18 mouse cellular contexts compared by ENCODE assay signal in the genomic region with DNA sequence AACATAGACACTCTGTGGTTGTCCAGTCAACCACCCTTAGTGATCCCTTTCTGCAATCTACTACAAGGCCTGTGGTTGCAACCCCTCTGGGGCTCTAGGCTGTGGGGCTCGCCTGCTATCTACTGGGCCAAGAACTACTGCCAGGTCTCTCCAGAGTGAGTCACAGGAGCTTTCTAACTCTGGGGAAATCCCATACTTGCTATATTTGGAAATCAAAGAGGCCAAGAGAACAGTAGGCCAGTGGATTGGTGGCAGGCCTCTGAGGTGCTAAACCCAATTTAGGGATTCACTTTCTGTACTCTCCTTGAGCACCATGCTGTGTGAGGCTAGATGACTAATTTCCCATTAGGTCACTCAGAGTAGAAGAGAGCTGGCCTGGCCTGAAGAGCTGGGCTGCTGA. TPM values are rescaled to one million over a fixed set of nuclear protein-coding genes. Genes with fewer than 3 reads are reported as not detected.
DNase-seq lines count a peak whose midpoint lies in the region; ATAC-seq and TF ChIP-seq lines count a peak whose summit lies in the region.
"Had no signal": no experiment of that assay in that cellular context is flagged by ENCODE, and none has a peak within 500 bp of the region (broad histone marks: within the 10 kb centered on the region; RNA-seq: fewer than 3 reads in every experiment).

No protein-coding gene starts in this region.

- DNase-seq in gastrocnemius, adult 18-20 months (ENCODE audit: low spot score) = peak; percentile 62
- DNase-seq in gastrocnemius, postnatal 4 days (ENCODE audit: low spot score in 2 of 2) = no peak
- DNase-seq in CH12.LX (ENCODE audit: extremely low read depth) = peak; percentile 85
- peak; percentile 36 for DNase-seq in adrenal gland, postnatal 25 days
- DNase-seq in heart, postnatal 0 days (ENCODE audit: low spot score) = peak; percentile 37
- no peak for DNase-seq in kidney, adult 8-10 months
- no peak for DNase-seq in urinary bladder, adult 18-20 months (ENCODE audit: low spot score in 2 of 2)
- DNase-seq: cerebellum, postnatal 10 days; kidney, adult 9 months; lung, adult 18-20 months; thymus, adult 18-20 months had no signal

- H3K36me3 ChIP-seq in CH12.LX (replicated peaks in 1 of 2; ENCODE audit: control insufficient read depth in 1 of 2, insufficient read depth in 1 of 2, low read length in 1 of 2) = no peaks in the 10 kb centered on the region
- no peaks in the 10 kb centered on the region for H3K36me3 ChIP-seq in heart, postnatal 0 days (replicated peaks; ENCODE audit: control insufficient read depth, insufficient read depth, low read length)

- ATAC-seq in heart, postnatal 0 days (ENCODE audit: insufficient read depth, low read depth) = peak; percentile 86
- ATAC-seq in monocyte, adult 5-6 weeks (replicated peaks; ENCODE audit: insufficient number of reproducible peaks, low FRiP score, low TSS enrichment, poor library complexity, severe bottlenecking) = no peak
- ATAC-seq: CD4-positive, CD25-positive, alpha-beta regulatory T cell, adult 4 months; forebrain, embryonic 14.5 days; hindbrain, postnatal 0 days; midbrain, embryonic 16.5 days had no signal

- peaks cover under 1 to 27% of the 10 kb centered on the region in 2 experiments; a peak in 2 of 4 replicates for H3K4me1 ChIP-seq in CH12.LX (ENCODE audit: control insufficient read depth in 1 of 2, insufficient read depth in 2 of 2)
- H3K4me1 ChIP-seq in heart, postnatal 0 days (ENCODE audit: control insufficient read depth, insufficient read depth) = peaks cover 10% of the 10 kb centered on the region
- H3K4me1 ChIP-seq: embryonic facial prominence, embryonic 13.5 days; limb, embryonic 12.5 days had no signal

- H3K79me2 ChIP-seq in CH12.LX (replicated peaks; ENCODE audit: control insufficient read depth, extremely low read depth, insufficient read depth, poor library complexity, severe bottlenecking) = no peaks in the 10 kb centered on the region

- TF ChIP-seq POLR2A in CH12.LX (IDR thresholded peaks at IDR 0.05; ENCODE audit: low read depth, low read length) = no peak

- 0 out of 2 replicates have a peak overlapping the region, but pooled peaks have one; percentile 4 for H3K4me2 ChIP-seq in CH12.LX (ENCODE audit: insufficient read depth, low read depth, poor library complexity, severe bottlenecking)
- H3K4me2 ChIP-seq in heart, postnatal 0 days (ENCODE audit: low read depth, low read length) = no peak overlapping the region
- H3K4me2 ChIP-seq: embryonic facial prominence, embryonic 13.5 days; limb, embryonic 12.5 days had no signal

- no peaks in the 10 kb centered on the region for H3K9me3 ChIP-seq in CH12.LX (replicated peaks; ENCODE audit: low read length)
- no peaks in the 10 kb centered on the region for H3K9me3 ChIP-seq in heart, postnatal 0 days (replicated peaks; ENCODE audit: control insufficient read depth, low read length)
- H3K9me3 ChIP-seq: embryonic facial prominence, embryonic 13.5 days; limb, embryonic 12.5 days had no signal

- TF ChIP-seq CTCF in CH12.LX (conservative IDR thresholded peaks at IDR 0.05 in 1 of 2, IDR thresholded peaks at IDR 0.05 in 1 of 2; ENCODE audit: low read depth in 2 of 2, low read length in 2 of 2) = 0 out of 4 replicates have a peak, but pooled peaks of 1 of the 2 experiments have one; percentile 13
- TF ChIP-seq CTCF in heart, postnatal 0 days (IDR thresholded peaks at IDR 0.05; ENCODE audit: low read depth) = no peak

- WGBS in heart, postnatal 0 days = 17% methylated on average over 1 of the region's 1 CpGs

- no peaks in the 10 kb centered on the region for H3K27me3 ChIP-seq in CH12.LX (replicated peaks)
- H3K27me3 ChIP-seq in heart, postnatal 0 days (ENCODE audit: control insufficient read depth, insufficient read depth, low read length) = no peaks in the 10 kb centered on the region
- H3K27me3 ChIP-seq: embryonic facial prominence, embryonic 13.5 days; limb, embryonic 12.5 days had no signal

- TF ChIP-seq EP300 in CH12.LX (IDR thresholded peaks at IDR 0.05; ENCODE audit: low read length) = peak; percentile 74
- TF ChIP-seq EP300 in heart, postnatal 0 days (IDR thresholded peaks at IDR 0.05; ENCODE audit: low read depth) = no peak

- TF ChIP-seq RAD21 in CH12.LX (IDR thresholded peaks at IDR 0.05; ENCODE audit: low read depth, low read length) = peak; percentile 27

- in situ Hi-C loops in CH12.LX (cut with MboI; ENCODE audit: low pct_ligation_motif_present, low pct_unique_long_range_greater_than_20kb, low sequenced_read_pairs) = no loop called here

- no peak overlapping the region for H3K27ac ChIP-seq in CH12.LX (ENCODE audit: insufficient read depth, low read depth)
- H3K27ac ChIP-seq in heart, postnatal 0 days (ENCODE audit: low read depth) = 0 out of 2 replicates have a peak overlapping the region, but pooled peaks have one; percentile 2
- H3K27ac ChIP-seq: embryonic facial prominence, embryonic 13.5 days; hindbrain, postnatal 0 days; limb, embryonic 12.5 days had no signal

- dilution Hi-C loops in CH12.LX (cut with MboI; ENCODE audit: extremely low pct_ligation_motif_present, extremely low pct_unique_long_range_greater_than_20kb, low sequenced_read_pairs) = no loop called here

- no peak overlapping the region for H3K9ac ChIP-seq in CH12.LX (ENCODE audit: insufficient read depth, low read depth)
- H3K9ac ChIP-seq in heart, postnatal 0 days (replicated peaks; ENCODE audit: low read depth, low read length) = no peak overlapping the region
- H3K9ac ChIP-seq: embryonic facial prominence, embryonic 13.5 days; limb, embryonic 12.5 days had no signal

- H3K4me3 ChIP-seq in CH12.LX (replicated peaks in 1 of 3; ENCODE audit: low read depth in 2 of 3, low read length in 2 of 3, poor library complexity in 1 of 3) = no peak overlapping the region
- H3K4me3 ChIP-seq in heart, postnatal 0 days (ENCODE audit: low read depth, low read length) = no peak overlapping the region
- H3K4me3 ChIP-seq: embryonic facial prominence, embryonic 13.5 days; limb, embryonic 12.5 days had no signal

TF ChIP-seq in CH12.LX, 34 proteins besides CTCF, POLR2A, EP300 and RAD21:
- no peak for TF ChIP-seq POLR2AphosphoS2 (IDR thresholded peaks at IDR 0.05; ENCODE audit: low read depth, low read length)
- TF ChIP-seq ZKSCAN1 (IDR thresholded peaks at IDR 0.05; ENCODE audit: borderline replicate concordance, low read depth, low read length) = no peak
- TF ChIP-seq BHLHE40 (IDR thresholded peaks at IDR 0.05; ENCODE audit: low read depth, low read length) = peak; percentile 69
- TF ChIP-seq KAT2A (IDR thresholded peaks at IDR 0.05; ENCODE audit: insufficient replicate concordance, low read length) = no peak
- peak; percentile 33; the same call in 1 of the 2 replicates for TF ChIP-seq CHD2 (IDR thresholded peaks at IDR 0.05; ENCODE audit: low read length)
- TF ChIP-seq IRF4 (IDR thresholded peaks at IDR 0.05; ENCODE audit: low read depth, low read length) = peak; percentile 57; the same call in 1 of the 2 replicates
- no peak for TF ChIP-seq E2F4 (IDR thresholded peaks at IDR 0.05; ENCODE audit: insufficient replicate concordance, low read depth, low read length)
- TF ChIP-seq HCFC1 (IDR thresholded peaks at IDR 0.05; ENCODE audit: low read depth, low read length) = peak; percentile 60; the same call in 1 of the 2 replicates
- TF ChIP-seq UBTF (IDR thresholded peaks at IDR 0.05; ENCODE audit: low read depth, low read length) = 0 out of 2 replicates have a peak, but pooled peaks have one; percentile 45
- TF ChIP-seq MEF2A (IDR thresholded peaks at IDR 0.05; ENCODE audit: borderline replicate concordance, low read depth, low read length) = peak; percentile 98
- no peak for TF ChIP-seq PAX5 (IDR thresholded peaks at IDR 0.05; ENCODE audit: low read length)
- TF ChIP-seq ETS1 (conservative IDR thresholded peaks at IDR 0.05; ENCODE audit: low read depth, low read length) = peak; percentile 77; the same call in 1 of the 2 replicates
- TF ChIP-seq MAZ (IDR thresholded peaks at IDR 0.05; ENCODE audit: low read depth, low read length) = peak; percentile 38; the same call in 1 of the 2 replicates
- 0 out of 2 replicates have a peak, but pooled peaks have one; percentile 29 for TF ChIP-seq RCOR1 (conservative IDR thresholded peaks at IDR 0.05; ENCODE audit: low read depth, low read length)
- peak; percentile 12; the same call in 1 of the 2 replicates for TF ChIP-seq JUN (IDR thresholded peaks at IDR 0.05; ENCODE audit: insufficient read depth, low read depth, low read length)

RNA-seq across cellular contexts. Expression of a gene that starts 38.0 kb away (rescaled TPM):
- total RNA-seq in gastrocnemius, adult 18-20 months (2021) = 10 to 100 TPM in 1 of 2 experiments, 1 to 10 TPM in 1; 7.6 to 10.5 TPM
- total RNA-seq in gastrocnemius, postnatal 4 days (2021) = 10 to 100 TPM; 69.7 to 73.5 TPM
- total RNA-seq in CH12.LX (2012; rRNA removed) (not detected in 2 replicates), CH12.LX (2014; rRNA removed) (not detected in 2 replicates)
- polyA plus RNA-seq in CH12.LX (2012; ENCODE audit: insufficient read length, low read depth) = not detected in 2 replicates
- 59.7 and 65.7 TPM in 2 replicates for total RNA-seq in adrenal gland, postnatal 25 days (2021)
- 31.3 and 36.6 TPM in 2 replicates for total RNA-seq in heart, postnatal 0 days (2014; rRNA removed; ENCODE audit: low replicate concordance)
- polyA plus RNA-seq in heart, postnatal 0 days (2015; fragmentation: Nextera tagmentation; extraction: Ambion mirVana) = 50.8 and 53.0 TPM in 2 replicates
- 2.6 to 6.1 TPM (median 3.1 TPM) in 3 replicates for total RNA-seq in monocyte, adult 5-6 weeks (2017)

RNA-seq across cellular contexts. Expression of a gene that starts 38.1 kb away (rescaled TPM):
- 1 to 10 TPM; 1.1 to 1.3 TPM for total RNA-seq in gastrocnemius, adult 18-20 months (2021)
- total RNA-seq in gastrocnemius, postnatal 4 days (2021) = 100 to 1,000 TPM; 136 to 193 TPM
- total RNA-seq in CH12.LX (2012; rRNA removed) = under 0.01 TPM in 1 of 2 replicates, not detected in the other
- not detected in 2 replicates for total RNA-seq in CH12.LX (2014; rRNA removed)
- polyA plus RNA-seq in CH12.LX (2012; ENCODE audit: insufficient read length, low read depth) = not detected in 2 replicates
- 386 and 540 TPM in 2 replicates for total RNA-seq in adrenal gland, postnatal 25 days (2021)
- total RNA-seq in heart, postnatal 0 days (2014; rRNA removed; ENCODE audit: low replicate concordance) = 6.5 and 9.3 TPM in 2 replicates
- polyA plus RNA-seq in heart, postnatal 0 days (2015; fragmentation: Nextera tagmentation; extraction: Ambion mirVana) = 0.41 and 0.42 TPM in 2 replicates
- total RNA-seq in monocyte, adult 5-6 weeks (2017) = 0.10 to 1.5 TPM (median 0.43 TPM) in 3 replicates
- polyA plus RNA-seq: CD4-positive, CD25-positive, alpha-beta regulatory T cell, adult 4 months had no signal

Comparison
In these comparisons a context has a peak if more than half of its experiments do, and no peak if none do; other contexts are left out.
1. DNase-seq: peak in gastrocnemius, adult 18-20 months (single experiment), CH12.LX (single experiment), adrenal gland, postnatal 25 days (single experiment) and heart, postnatal 0 days (single experiment); none in gastrocnemius, postnatal 4 days (0 of 2), kidney, adult 8-10 months (0 of 2) and urinary bladder, adult 18-20 months (0 of 2).
2. RNA of a gene that starts 38.1 kb away (total RNA-seq): 386 to 540 TPM in adrenal gland, postnatal 25 days and 136 to 193 TPM in gastrocnemius, postnatal 4 days; 6.5 to 9.3 TPM in heart, postnatal 0 days, 1.1 to 1.3 TPM in gastrocnemius, adult 18-20 months, 0.10 to 1.5 TPM in monocyte, adult 5-6 weeks and under 0.01 TPM in CH12.LX; every median in the first group is over 10 times any median in the second.